Mouse (Mus musculus): Measurements from ENCODE around the gene Aven. TPM values are rescaled to one million over a fixed set of nuclear protein-coding genes. Genes with fewer than 3 reads are reported as not detected.

Gene Aven
- total RNA-seq, 2 experiments from 2014 or later: 8.7 to 10.2 TPM

DNA sequence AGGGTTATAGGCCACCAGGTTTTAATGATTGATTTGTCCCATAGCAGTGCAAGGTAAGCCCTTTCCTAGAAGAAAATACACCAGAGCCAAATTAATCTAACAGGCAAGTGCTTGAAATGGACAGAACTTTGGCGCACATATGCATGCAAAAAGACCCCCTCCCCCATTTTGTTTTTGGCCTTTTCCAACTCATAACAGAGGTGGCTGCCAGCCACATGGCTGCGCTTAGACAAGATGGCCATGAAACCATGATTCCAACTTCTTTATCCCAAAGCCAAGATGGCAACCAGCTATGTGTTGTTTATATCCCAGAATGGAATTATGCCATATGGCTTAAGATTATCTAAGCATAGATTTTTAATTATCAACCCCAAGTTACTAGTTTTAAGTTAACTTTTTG lies 101.0 kb downstream of the Aven start:
- DNase-seq (ENCODE audit: low spot score in 2 of 2): no peak
- no peak for TF ChIP-seq CTCF (conservative IDR thresholded peaks at IDR 0.05)
- Histone ChIP-seq H3K27ac (0 out of 2 replicates have a peak overlapping the region, but pooled peaks have one; percentile 92), H3K4me3 (no peak overlapping the region)

DNA sequence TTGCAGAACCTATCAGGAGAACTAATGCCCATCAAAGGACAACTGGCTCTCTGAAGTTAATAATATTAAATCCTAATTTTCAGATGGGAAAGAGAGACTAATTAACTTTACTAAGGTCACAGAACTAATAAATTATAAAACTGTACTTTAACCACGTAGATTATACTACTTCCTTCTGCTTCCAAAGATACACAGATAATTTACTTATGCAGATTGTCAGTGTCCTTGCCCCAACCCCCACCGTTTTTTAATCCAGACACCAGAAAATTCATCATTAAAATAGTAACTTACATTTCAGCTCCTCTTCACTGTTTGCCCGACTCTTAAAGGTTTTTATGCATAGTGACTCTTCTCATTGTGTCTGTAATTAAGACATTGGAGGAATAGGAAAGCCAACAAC lies 103.0 kb downstream of the Aven start:
- no peak overlapping the region for H3K27ac ChIP-seq
- TF ChIP-seq CTCF (conservative IDR thresholded peaks at IDR 0.05): no peak
- DNase-seq (ENCODE audit: low spot score in 2 of 2): no peak
- no peak overlapping the region for H3K4me3 ChIP-seq

- H3K27ac ChIP-seq: no peak overlapping the region
- no peak for DNase-seq (ENCODE audit: low spot score in 2 of 2)
- H3K4me3 ChIP-seq: no peak overlapping the region
- no peak for TF ChIP-seq CTCF (conservative IDR thresholded peaks at IDR 0.05)
Measured at GRCm38 (mm10) chr2:112596415-112596814, 103.7 kb downstream of the Aven start.

- H3K27ac ChIP-seq: no peak overlapping the region
- no peak for DNase-seq (ENCODE audit: low spot score in 2 of 2)
- no peak overlapping the region for H3K4me3 ChIP-seq
- TF ChIP-seq CTCF (conservative IDR thresholded peaks at IDR 0.05): no peak
Measured at GRCm38 (mm10) chr2:112597064-112597463, 104.3 kb downstream of the Aven start.

DNA sequence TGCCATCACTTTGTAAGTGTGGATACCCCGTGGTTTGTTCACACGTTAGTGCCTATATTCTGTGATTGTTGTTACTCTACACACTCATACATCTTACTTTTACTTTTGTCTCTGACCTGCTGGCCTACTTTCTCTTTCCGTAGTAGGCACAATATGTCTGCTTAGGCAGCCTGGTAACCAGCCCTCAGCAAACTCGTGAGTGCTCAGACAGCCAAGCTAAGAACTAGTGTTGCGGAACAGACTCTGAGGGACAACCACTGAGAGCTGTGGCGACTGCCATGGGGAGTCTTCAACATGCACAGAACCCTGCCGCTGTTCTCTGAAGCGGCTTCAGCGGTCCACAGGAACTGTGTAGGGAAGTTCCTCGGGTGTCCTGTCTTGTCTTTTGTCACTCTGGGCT lies 107.5 kb downstream of the Aven start:
- TF ChIP-seq CTCF (conservative IDR thresholded peaks at IDR 0.05): no peak
- DNase-seq (ENCODE audit: low spot score in 2 of 2): no peak
- H3K27ac ChIP-seq: no peak overlapping the region
- H3K4me3 ChIP-seq: no peak overlapping the region

- TF ChIP-seq CTCF (conservative IDR thresholded peaks at IDR 0.05): no peak
- Histone ChIP-seq H3K4me3 (no peak overlapping the region), H3K27ac (peak overlapping the region; percentile 71)
- peak in 1 of 2 experiments; percentile 43 for DNase-seq (ENCODE audit: low spot score in 2 of 2)
Measured at GRCm38 (mm10) chr2:112602487-112602886, 109.7 kb downstream of the Aven start.

- Histone ChIP-seq H3K4me3 (no peak overlapping the region), H3K27ac (no peak overlapping the region)
- no peak for DNase-seq (ENCODE audit: low spot score in 2 of 2)
- no peak for TF ChIP-seq CTCF (conservative IDR thresholded peaks at IDR 0.05)
Measured at GRCm38 (mm10) chr2:112606536-112606935, 113.8 kb downstream of the Aven start.

- Histone ChIP-seq H3K27ac (no peak overlapping the region), H3K4me3 (no peak overlapping the region)
- peak; percentile 79 for TF ChIP-seq CTCF (conservative IDR thresholded peaks at IDR 0.05)
- DNase-seq (ENCODE audit: low spot score in 2 of 2): no peak
Measured at GRCm38 (mm10) chr2:112612628-112613027, 119.9 kb downstream of the Aven start.

DNA sequence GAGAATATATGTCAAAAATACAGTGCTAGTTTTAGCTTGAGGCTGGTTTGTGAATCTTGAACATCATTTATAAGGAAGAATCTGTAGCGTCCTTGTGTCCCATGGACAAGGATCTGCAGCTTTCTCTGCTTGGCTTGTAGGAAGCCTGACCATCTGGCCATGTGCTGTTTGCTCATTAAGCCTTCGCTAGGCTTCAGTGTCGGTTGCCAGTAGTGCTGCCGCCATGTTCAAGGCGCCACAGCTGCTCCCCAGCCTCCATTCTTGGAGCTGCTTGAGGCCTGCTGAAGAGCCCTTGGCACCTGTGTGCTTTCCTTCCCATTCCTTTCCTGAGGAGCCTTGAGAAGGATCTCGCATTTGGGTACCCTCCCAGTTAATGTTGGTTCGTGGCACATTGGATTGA lies 121.6 kb downstream of the Aven start:
- DNase-seq (ENCODE audit: low spot score in 2 of 2): no peak
- Histone ChIP-seq H3K27ac (peak overlapping the region; percentile 1; the same call in 1 of the 2 replicates), H3K4me3 (no peak overlapping the region)
- TF ChIP-seq CTCF (conservative IDR thresholded peaks at IDR 0.05): no peak

- DNase-seq (ENCODE audit: low spot score in 2 of 2): no peak
- no peak for TF ChIP-seq CTCF (conservative IDR thresholded peaks at IDR 0.05)
- H3K4me3 ChIP-seq: no peak overlapping the region
Measured at GRCm38 (mm10) chr2:112617206-112617605, 124.4 kb downstream of the Aven start.

GRCm38 (mm10) chr2:112625156-112625555 lies 132.4 kb downstream of the Aven start:
- no peak overlapping the region for H3K4me3 ChIP-seq
- TF ChIP-seq CTCF (conservative IDR thresholded peaks at IDR 0.05): no peak
- H3K27ac ChIP-seq: no peak overlapping the region
- DNase-seq (ENCODE audit: low spot score in 2 of 2): no peak

More at GRCm38 (mm10) chr2:112617206-112617605, 124.4 kb downstream of the Aven start:
- no peak overlapping the region for H3K27ac ChIP-seq

GRCm38 (mm10) chr2:112630669-112631068 lies 137.9 kb downstream of the Aven start:
- Histone ChIP-seq H3K27ac (no peak overlapping the region), H3K4me3 (no peak overlapping the region)
- TF ChIP-seq CTCF (conservative IDR thresholded peaks at IDR 0.05): no peak
- DNase-seq (ENCODE audit: low spot score in 2 of 2): no peak

GRCm38 (mm10) chr2:112632536-112632935 lies 139.8 kb downstream of the Aven start:
- H3K4me3 ChIP-seq: no peak overlapping the region
- no peak for TF ChIP-seq CTCF (conservative IDR thresholded peaks at IDR 0.05)
- H3K27ac ChIP-seq: no peak overlapping the region
- DNase-seq (ENCODE audit: low spot score in 2 of 2): peak in 1 of 2 experiments; percentile 32

GRCm38 (mm10) chr2:112637206-112637605 lies 144.4 kb downstream of the Aven start:
- TF ChIP-seq CTCF (conservative IDR thresholded peaks at IDR 0.05): no peak
- H3K4me3 ChIP-seq: no peak overlapping the region
- no peak for DNase-seq (ENCODE audit: low spot score in 2 of 2)
- no peak overlapping the region for H3K27ac ChIP-seq

DNA sequence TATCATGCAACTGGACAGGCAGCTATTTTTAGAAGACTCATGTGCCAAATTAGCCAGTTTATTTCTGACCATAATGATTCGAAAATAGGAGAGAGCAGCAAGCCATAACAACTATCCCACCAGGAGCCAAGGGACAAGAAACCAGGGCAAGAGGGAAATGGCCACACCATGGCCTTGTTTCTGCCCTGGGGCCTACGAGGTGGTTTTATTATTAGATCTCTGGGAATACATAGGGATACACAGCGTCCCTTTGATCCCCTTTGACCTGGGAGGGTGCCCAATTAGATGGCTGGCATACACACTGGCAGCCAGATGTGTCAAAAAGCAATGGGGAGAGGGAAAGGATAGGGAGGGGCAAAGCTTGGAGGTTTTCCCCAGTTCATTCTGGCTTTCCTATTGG lies 161.1 kb downstream of the Aven start:
- TF ChIP-seq CTCF (conservative IDR thresholded peaks at IDR 0.05): no peak
- no peak overlapping the region for H3K4me3 ChIP-seq
- no peak overlapping the region for H3K27ac ChIP-seq
- DNase-seq (ENCODE audit: low spot score in 2 of 2): no peak
